Mouse (Mus musculus): ENCODE results near the gene DXBay18. TPM values are rescaled to one million over a fixed set of nuclear protein-coding genes. Genes with fewer than 3 reads are reported as not detected.

DXBay18 gene
- polyA plus RNA-seq, 1 experiment from 2014 or later = not detected

Other genes with a start within 250 kb of the DXBay18 start
- gene Cetn2, start 231.0 kb downstream of the DXBay18 start, polyA plus RNA-seq (2014; fragmentation: Nextera tagmentation; extraction: Ambion mirVana) = 83.1 and 86.4 TPM in 2 replicates
- gene Nsdhl, start 230.9 kb downstream of the DXBay18 start, polyA plus RNA-seq (2014; fragmentation: Nextera tagmentation; extraction: Ambion mirVana) = 22.5 and 23.3 TPM in 2 replicates
- gene Zfp185, start 162.1 kb downstream of the DXBay18 start, polyA plus RNA-seq (2014; fragmentation: Nextera tagmentation; extraction: Ambion mirVana) = 6.5 and 8.0 TPM in 2 replicates
- 0.11 TPM in 1 of 2 replicates, not detected in the other for gene Pnma5, start 112.3 kb downstream of the DXBay18 start, polyA plus RNA-seq (2014; fragmentation: Nextera tagmentation; extraction: Ambion mirVana)
- gene Pnma3, start 84.7 kb downstream of the DXBay18 start, polyA plus RNA-seq (2014; fragmentation: Nextera tagmentation; extraction: Ambion mirVana) = 0.08 and 0.13 TPM in 2 replicates
- 0.35 and 2.0 TPM in 2 replicates for gene Xlr4a, start 67.0 kb downstream of the DXBay18 start, polyA plus RNA-seq (2014; fragmentation: Nextera tagmentation; extraction: Ambion mirVana)
- 3.6 and 5.6 TPM in 2 replicates for gene Xlr3a, start 52.4 kb downstream of the DXBay18 start, polyA plus RNA-seq (2014; fragmentation: Nextera tagmentation; extraction: Ambion mirVana)
- 0.09 and 0.11 TPM in 2 replicates for gene Gm14685, start 32.4 kb downstream of the DXBay18 start, polyA plus RNA-seq (2014; fragmentation: Nextera tagmentation; extraction: Ambion mirVana)
- gene Xlr5b, start 654 bp downstream of the DXBay18 start, polyA plus RNA-seq (2014; fragmentation: Nextera tagmentation; extraction: Ambion mirVana) = not detected in 2 replicates
- not detected in 2 replicates for gene Spin2d, start 27.5 kb upstream of the DXBay18 start, polyA plus RNA-seq (2014; fragmentation: Nextera tagmentation; extraction: Ambion mirVana)
- gene Xlr3b, start 42.8 kb upstream of the DXBay18 start, polyA plus RNA-seq (2014; fragmentation: Nextera tagmentation; extraction: Ambion mirVana) = 8.8 and 16.8 TPM in 2 replicates
- 4.6 TPM in 1 of 2 replicates, not detected in the other for gene Xlr4b, start 64.9 kb upstream of the DXBay18 start, polyA plus RNA-seq (2014; fragmentation: Nextera tagmentation; extraction: Ambion mirVana)
- gene F8a, start 78.8 kb upstream of the DXBay18 start, polyA plus RNA-seq (2014; fragmentation: Nextera tagmentation; extraction: Ambion mirVana) = 9.7 and 10.9 TPM in 2 replicates
- gene Xlr4c, start 93.7 kb upstream of the DXBay18 start, polyA plus RNA-seq (2014; fragmentation: Nextera tagmentation; extraction: Ambion mirVana) = 0.21 TPM in 1 of 2 replicates, not detected in the other
- not detected in 2 replicates for gene Xlr3c, start 115.9 kb upstream of the DXBay18 start, polyA plus RNA-seq (2014; fragmentation: Nextera tagmentation; extraction: Ambion mirVana)
- gene Xlr5a, start 143.5 kb upstream of the DXBay18 start, polyA plus RNA-seq (2014; fragmentation: Nextera tagmentation; extraction: Ambion mirVana) = not detected in 2 replicates
- gene Xlr5c, start 143.5 kb upstream of the DXBay18 start, polyA plus RNA-seq (2014; fragmentation: Nextera tagmentation; extraction: Ambion mirVana) = not detected in 2 replicates
- not detected in 2 replicates for gene Gm45015, start 187.4 kb upstream of the DXBay18 start, polyA plus RNA-seq (2014; fragmentation: Nextera tagmentation; extraction: Ambion mirVana)
- gene Zfp275, start 193.2 kb upstream of the DXBay18 start, polyA plus RNA-seq (2014; fragmentation: Nextera tagmentation; extraction: Ambion mirVana) = 18.2 and 20.7 TPM in 2 replicates
- not detected in 2 replicates for gene Gm18336, start 249.3 kb upstream of the DXBay18 start, polyA plus RNA-seq (2014; fragmentation: Nextera tagmentation; extraction: Ambion mirVana)